Mouse (Mus musculus): Measurements from ENCODE around the gene Usp21.

GRCm38 (mm10) chr1:171252415-171252814 lies 35.4 kb downstream of the Usp21 start:
- TF ChIP-seq CTCF (IDR thresholded peaks at IDR 0.05; ENCODE audit: borderline replicate concordance, control insufficient read depth, extremely low read depth, insufficient read depth, low read length, poor library complexity) (no peak), POLR2A (IDR thresholded peaks at IDR 0.05; ENCODE audit: control insufficient read depth, extremely low read depth, insufficient read depth, low read length, poor library complexity) (no peak)

All from thymus, adult 2 months (tissue).